Mouse (Mus musculus) MN1 (cell line): Measurements from ENCODE around the gene Pgpep1.
A peak's percentile ranks its signal among the peaks of the same experiment; 100 is the strongest.

ENCODE experiments used
- DNase-seq: peaks from one replicate; pipeline ENCODE4 v3.0.0-alpha.2; 2016; ENCODE audit warnings: low spot score

Gene Pgpep1

GRCm38 (mm10) chr8:70608749-70609367 is 51.3 kb downstream of the Pgpep1 start, which contains the start of gene Ssbp4:
Ssbp4 (minus strand) TSS chr8:70608872.
- peak; percentile 60 for DNase-seq

GRCm38 (mm10) chr8:70607898-70608748 is 52.1 kb downstream of the Pgpep1 start:
- peak; percentile 86 for DNase-seq

GRCm38 (mm10) chr8:70607603-70607897 is 52.6 kb downstream of the Pgpep1 start:
- no peak for DNase-seq

GRCm38 (mm10) chr8:70606780-70607602 is 53.2 kb downstream of the Pgpep1 start:
- DNase-seq: no peak

- no peak for DNase-seq
These were observed 54.1 kb downstream of the Pgpep1 start for GRCm38 (mm10) chr8:70605871-70606779.

- DNase-seq: no peak
These were observed 55.6 kb downstream of the Pgpep1 start for GRCm38 (mm10) chr8:70604558-70604957.

GRCm38 (mm10) chr8:70602139-70602811 is 57.9 kb downstream of the Pgpep1 start:
- no peak for DNase-seq

- DNase-seq: peak; percentile 93
These were observed 58.9 kb downstream of the Pgpep1 start for GRCm38 (mm10) chr8:70601271-70601649.

- DNase-seq: peak; percentile 75
These were observed 59.5 kb downstream of the Pgpep1 start for GRCm38 (mm10) chr8:70600473-70601270.

GRCm38 (mm10) chr8:70599507-70600290 is 60.5 kb downstream of the Pgpep1 start:
- DNase-seq: no peak

GRCm38 (mm10) chr8:70598722-70599121 is 61.5 kb downstream of the Pgpep1 start:
- DNase-seq: no peak

GRCm38 (mm10) chr8:70598283-70598682 is 61.9 kb downstream of the Pgpep1 start:
- DNase-seq: no peak

- no peak for DNase-seq
These were observed 62.5 kb downstream of the Pgpep1 start for GRCm38 (mm10) chr8:70597417-70598272.

GRCm38 (mm10) chr8:70596775-70597416 is 63.3 kb downstream of the Pgpep1 start:
- no peak for DNase-seq
